Mouse (Mus musculus): ENCODE measurements around the gene Tsks. TPM values are rescaled to one million over a fixed set of nuclear protein-coding genes. Genes with fewer than 3 reads are reported as not detected.

Tsks gene
- polyA plus RNA-seq, 1 experiment from 2014 or later, result 0.47 TPM

DNA sequence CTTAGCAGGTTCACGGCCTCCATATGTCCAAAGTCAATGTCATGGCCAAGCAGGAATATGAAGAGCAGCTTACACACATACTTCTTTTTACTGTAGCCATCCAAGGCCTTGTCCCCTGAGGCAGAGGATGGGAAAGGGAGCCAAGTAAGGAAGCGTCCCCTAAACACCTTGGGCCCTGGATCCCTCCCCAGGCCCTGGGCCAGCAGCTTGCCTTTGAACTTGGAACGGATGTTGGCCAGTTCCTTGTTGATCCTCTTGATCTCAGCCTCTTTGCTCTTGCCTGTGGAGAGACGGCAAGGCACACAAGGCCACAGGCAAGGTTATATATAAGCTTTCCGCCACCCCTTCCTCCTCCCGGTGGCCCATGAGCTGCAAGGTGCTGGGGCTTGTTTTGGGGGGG is 26.8 kb upstream of the Tsks start:
- H3K4me1 ChIP-seq, result no peaks in the 10 kb centered on the region; the same call in 1 of the 2 replicates
- no peak overlapping the region for H3K27ac ChIP-seq
- no peak for DNase-seq (ENCODE audit: extremely low spot score, low spot score)
- WGBS, result 87% methylated on average over 6 of the region's 6 CpGs
- H3K27me3 ChIP-seq (ENCODE audit: poor library complexity, severe bottlenecking), result no peaks in the 10 kb centered on the region
- peaks cover 72% of the 10 kb centered on the region for H3K36me3 ChIP-seq (replicated peaks)
- no peak overlapping the region for H3K4me3 ChIP-seq
- H3K9me3 ChIP-seq, result no peaks in the 10 kb centered on the region

DNA sequence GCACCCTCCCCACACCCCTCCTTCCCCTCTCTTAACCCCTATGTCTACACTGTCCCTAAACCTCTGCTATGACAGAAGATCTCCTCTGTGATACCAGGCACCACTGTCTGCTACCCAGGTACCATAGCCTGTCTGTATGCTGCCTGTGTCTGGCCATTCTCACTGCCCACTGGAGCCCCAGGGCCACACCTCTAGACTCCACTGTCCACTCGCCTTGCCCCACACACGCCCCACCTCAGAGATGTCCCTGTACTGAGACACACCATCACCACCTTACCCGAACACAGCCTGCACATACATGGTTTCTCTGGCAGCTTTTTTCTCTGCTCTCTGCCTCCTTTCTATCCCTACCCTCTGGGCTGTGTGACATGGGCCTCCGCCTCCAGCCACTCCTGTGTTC is 26.1 kb upstream of the Tsks start:
- H3K36me3 ChIP-seq (replicated peaks), result peaks cover 70% of the 10 kb centered on the region
- 92% methylated on average over 4 of the region's 4 CpGs for WGBS

DNA sequence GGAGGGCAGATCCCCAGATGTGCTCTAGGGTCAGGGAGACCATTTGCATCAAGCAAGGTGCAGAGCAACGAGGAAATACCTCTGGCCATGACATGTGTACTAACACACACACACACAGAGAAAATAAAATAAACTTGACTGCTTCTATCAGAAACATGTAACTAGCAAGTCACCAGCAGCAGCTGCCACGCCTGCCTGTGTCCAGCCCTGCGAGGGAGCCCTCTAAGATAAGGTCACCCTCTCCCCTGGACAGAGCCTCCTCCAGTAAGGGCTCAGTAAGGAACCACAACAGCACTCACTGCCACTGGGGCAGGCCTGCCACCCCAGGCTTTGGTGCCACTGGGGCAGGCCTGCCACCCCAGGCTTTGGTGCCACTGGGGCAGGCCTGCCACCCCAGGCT is 24.8 kb upstream of the Tsks start:
- DNase-seq (ENCODE audit: extremely low spot score, low spot score), result no peak
- no peak overlapping the region for H3K4me3 ChIP-seq
- 84% methylated on average over 3 of the region's 3 CpGs for WGBS
- H3K9me3 ChIP-seq, result no peaks in the 10 kb centered on the region
- no peaks in the 10 kb centered on the region; the same call in 1 of the 2 replicates for H3K4me1 ChIP-seq
- H3K27ac ChIP-seq, result no peak overlapping the region
- H3K27me3 ChIP-seq (ENCODE audit: poor library complexity, severe bottlenecking), result no peaks in the 10 kb centered on the region
- H3K36me3 ChIP-seq (replicated peaks), result peaks cover 70% of the 10 kb centered on the region

More for the DNA sequence above, 26.1 kb upstream of the Tsks start:
- H3K27ac ChIP-seq, result no peak overlapping the region
- H3K9me3 ChIP-seq, result no peaks in the 10 kb centered on the region
- H3K4me1 ChIP-seq, result no peaks in the 10 kb centered on the region; the same call in 1 of the 2 replicates
- no peak for DNase-seq (ENCODE audit: extremely low spot score, low spot score)
- no peak overlapping the region for H3K4me3 ChIP-seq
- no peaks in the 10 kb centered on the region for H3K27me3 ChIP-seq (ENCODE audit: poor library complexity, severe bottlenecking)

DNA sequence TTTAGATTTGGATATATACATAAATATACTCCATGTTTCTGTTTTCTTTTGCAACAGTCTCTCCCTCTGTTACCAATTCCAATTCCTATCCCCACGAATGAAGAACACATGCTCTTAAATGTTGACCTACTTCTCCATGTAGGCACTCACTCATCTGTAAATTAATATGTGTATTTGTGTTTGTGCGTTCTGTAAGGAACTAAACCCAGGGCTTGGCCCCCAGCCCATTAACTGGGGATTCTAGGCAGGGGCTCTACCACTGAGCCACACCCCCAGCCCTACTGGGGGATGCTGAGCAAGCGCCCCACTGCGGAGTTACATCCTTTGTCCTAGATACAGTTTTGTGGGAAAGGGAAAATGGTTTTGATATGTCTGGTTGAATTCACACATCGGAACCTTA is 23.9 kb upstream of the Tsks start:
- no peak for DNase-seq (ENCODE audit: extremely low spot score, low spot score)
- Histone ChIP-seq H3K27ac (no peak overlapping the region), H3K4me1 (no peaks in the 10 kb centered on the region; the same call in 1 of the 2 replicates), H3K4me3 (no peak overlapping the region), H3K36me3 (replicated peaks) (peaks cover 70% of the 10 kb centered on the region), H3K9me3 (no peaks in the 10 kb centered on the region), H3K27me3 (ENCODE audit: poor library complexity, severe bottlenecking) (no peaks in the 10 kb centered on the region)
- WGBS, result 89% methylated on average over 5 of the region's 5 CpGs

DNA sequence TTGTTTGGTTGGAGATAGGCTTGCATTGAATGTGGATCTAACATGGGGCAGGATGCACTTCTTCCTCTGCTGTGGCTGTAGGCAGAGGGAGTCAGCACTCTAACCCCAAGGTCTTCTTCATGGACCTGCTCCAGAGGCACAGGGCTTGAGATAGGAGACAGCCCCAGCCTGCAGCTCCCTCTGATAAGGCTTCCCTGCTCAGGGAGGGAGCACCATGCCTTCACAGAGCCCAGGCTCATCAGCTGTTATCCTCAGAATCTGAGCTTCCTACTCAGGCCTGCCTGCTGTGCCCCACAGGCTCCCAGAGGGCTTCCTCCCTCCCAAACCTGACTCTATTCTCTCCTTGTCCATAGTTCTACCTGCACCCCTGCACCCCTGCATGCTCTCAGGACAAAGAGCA is 20.5 kb upstream of the Tsks start:
- DNase-seq (ENCODE audit: extremely low spot score, low spot score), result no peak
- H3K27ac ChIP-seq, result no peak overlapping the region
- H3K4me1 ChIP-seq, result peaks cover 5% of the 10 kb centered on the region
- H3K4me3 ChIP-seq, result no peak overlapping the region
- no peaks in the 10 kb centered on the region for H3K9me3 ChIP-seq
- no peaks in the 10 kb centered on the region for H3K27me3 ChIP-seq (ENCODE audit: poor library complexity, severe bottlenecking)
- H3K36me3 ChIP-seq (replicated peaks), result peaks cover 72% of the 10 kb centered on the region

DNA sequence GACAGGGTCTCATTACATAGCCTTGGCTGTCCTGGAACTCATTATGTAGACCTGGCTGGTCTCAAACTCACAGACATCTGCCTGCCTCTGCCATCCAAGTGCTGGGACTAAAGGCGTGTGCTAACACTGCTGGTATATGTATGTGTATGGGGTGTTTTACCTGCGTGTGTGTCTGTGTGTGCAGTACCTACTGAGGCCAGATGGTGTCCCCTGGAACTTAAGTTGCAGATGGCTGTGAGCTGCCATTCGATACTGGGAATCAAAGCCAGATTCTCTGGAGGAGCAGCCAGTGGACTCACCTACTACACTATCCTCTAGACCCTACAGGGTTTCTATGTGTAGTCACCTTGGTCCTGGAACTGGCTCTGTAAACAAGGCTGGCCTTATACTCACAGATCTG is 17.5 kb upstream of the Tsks start:
- H3K4me3 ChIP-seq, result no peak overlapping the region
- no peaks in the 10 kb centered on the region for H3K27me3 ChIP-seq (ENCODE audit: poor library complexity, severe bottlenecking)
- H3K36me3 ChIP-seq (replicated peaks), result peaks cover 61% of the 10 kb centered on the region
- H3K4me1 ChIP-seq, result peaks cover 26% of the 10 kb centered on the region
- DNase-seq (ENCODE audit: extremely low spot score, low spot score), result no peak
- no peaks in the 10 kb centered on the region for H3K9me3 ChIP-seq
- WGBS, result 82% methylated on average over 3 of the region's 3 CpGs
- H3K27ac ChIP-seq, result no peak overlapping the region

DNA sequence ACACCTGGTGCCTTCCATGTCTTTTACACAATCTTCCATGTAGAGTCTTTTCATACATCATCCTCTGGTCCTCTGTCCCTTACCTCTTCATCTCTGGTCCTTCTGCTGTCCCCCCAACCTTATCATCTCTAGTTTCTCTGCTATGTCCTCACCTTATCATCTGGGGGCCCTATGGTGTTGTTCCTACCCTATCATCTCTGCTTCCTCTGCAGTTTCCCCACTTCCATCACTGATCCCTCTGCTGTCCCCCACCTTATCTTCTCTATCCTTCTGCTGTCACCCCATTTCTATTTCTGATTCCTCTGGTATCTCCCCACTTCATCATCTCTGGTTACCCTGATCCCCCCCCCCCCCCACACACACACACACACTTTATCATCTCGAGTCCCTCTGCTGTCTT is 14.4 kb upstream of the Tsks start:
- peak overlapping the region; percentile 95 for H3K4me3 ChIP-seq
- no peaks in the 10 kb centered on the region for H3K27me3 ChIP-seq (ENCODE audit: poor library complexity, severe bottlenecking)
- H3K4me1 ChIP-seq, result peaks cover 29% of the 10 kb centered on the region
- peak overlapping the region; percentile 89 for H3K27ac ChIP-seq
- WGBS, result 6% methylated on average over 1 of the region's 1 CpGs
- peaks cover 33% of the 10 kb centered on the region for H3K36me3 ChIP-seq (replicated peaks)
- DNase-seq (ENCODE audit: extremely low spot score, low spot score), result no peak
- H3K9me3 ChIP-seq, result no peaks in the 10 kb centered on the region

DNA sequence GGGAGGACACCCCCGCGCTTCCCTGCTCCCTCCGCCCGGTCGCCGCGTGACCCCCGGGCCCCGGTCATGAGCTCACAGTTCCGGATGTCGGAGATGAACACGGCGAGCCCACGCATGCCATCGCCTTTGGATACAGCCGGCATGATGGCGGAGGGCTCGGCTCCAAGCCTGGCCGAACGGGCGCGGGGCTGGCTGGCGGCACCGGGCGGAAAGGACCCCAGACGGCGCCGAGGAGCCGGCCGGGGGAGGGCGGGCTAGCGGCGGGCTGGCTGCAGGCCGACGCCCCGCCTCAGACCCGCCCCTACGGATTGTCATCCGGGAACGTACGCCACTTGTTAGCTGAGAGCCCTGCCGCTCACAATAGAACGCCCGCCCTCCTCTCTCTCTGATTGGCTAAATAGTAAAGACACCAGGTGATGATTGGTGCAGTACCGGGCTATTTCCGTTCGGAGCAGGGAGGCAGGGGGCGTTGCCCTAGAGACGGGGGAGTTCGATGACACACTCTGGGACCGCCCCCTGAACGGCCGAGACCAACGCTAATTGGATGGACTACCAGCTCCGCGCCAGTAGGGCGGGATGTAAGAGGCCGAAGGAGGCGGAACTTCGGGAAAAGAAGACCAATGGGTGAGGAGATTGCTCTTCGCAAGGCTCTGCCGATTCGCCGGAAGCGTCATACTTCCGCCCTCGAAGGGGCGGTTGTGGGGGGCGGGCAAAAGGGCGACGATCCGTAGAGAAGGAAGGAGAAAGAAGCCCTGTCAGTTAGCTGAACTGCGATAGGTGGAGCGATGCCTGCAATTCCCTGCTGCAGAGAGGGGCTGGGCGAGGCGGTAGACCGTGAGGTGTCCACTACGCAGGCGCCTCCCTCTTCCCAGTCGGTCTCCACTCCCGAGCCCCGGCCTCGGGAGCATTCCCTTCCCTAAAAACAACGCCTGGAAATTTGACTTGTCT is 13.5 kb upstream of the Tsks start, which contains the start of gene Ap2a1:
Gene Ap2a1, minus strand, starts transcription at position 293 of the 948 bp plus-strand sequence.
- Histone ChIP-seq H3K27ac (peak within 1 kb of the TSS; percentile 89), H3K27me3 (ENCODE audit: poor library complexity, severe bottlenecking) (no peaks in the 10 kb centered on the region), H3K36me3 (replicated peaks) (peaks cover 24% of the 10 kb centered on the region), H3K4me1 (peaks cover 29% of the 10 kb centered on the region), H3K4me3 (peak within 1 kb of the TSS; percentile 95), H3K9me3 (no peaks in the 10 kb centered on the region)
- peak; percentile 100 for DNase-seq (ENCODE audit: extremely low spot score, low spot score)
- whole genome bisulfite sequencing, result under 1% methylated on average over 84 of the region's 84 CpGs

DNA sequence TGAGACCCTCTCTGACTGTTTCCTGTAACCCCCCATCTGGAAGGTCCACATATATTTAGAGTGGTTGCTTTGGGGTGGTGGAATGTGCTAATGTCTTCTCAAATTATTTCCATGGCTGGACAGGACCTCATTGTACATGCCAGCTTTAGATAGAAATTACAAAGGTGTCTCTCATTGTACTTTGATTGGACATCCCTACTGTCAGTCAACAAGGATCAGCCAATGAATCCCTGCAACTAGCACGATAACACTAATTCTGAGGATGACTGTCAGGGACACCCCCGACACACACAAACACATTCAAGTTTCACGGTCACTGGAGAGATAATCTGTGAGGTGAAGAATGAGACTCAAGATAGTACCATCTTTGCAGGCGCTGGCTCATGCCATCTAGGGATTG is 4.3 kb upstream of the Tsks start:
- H3K36me3 ChIP-seq (replicated peaks), result no peaks in the 10 kb centered on the region
- WGBS, result 92% methylated on average over 4 of the region's 4 CpGs
- H3K27ac ChIP-seq, result no peak overlapping the region

DNA sequence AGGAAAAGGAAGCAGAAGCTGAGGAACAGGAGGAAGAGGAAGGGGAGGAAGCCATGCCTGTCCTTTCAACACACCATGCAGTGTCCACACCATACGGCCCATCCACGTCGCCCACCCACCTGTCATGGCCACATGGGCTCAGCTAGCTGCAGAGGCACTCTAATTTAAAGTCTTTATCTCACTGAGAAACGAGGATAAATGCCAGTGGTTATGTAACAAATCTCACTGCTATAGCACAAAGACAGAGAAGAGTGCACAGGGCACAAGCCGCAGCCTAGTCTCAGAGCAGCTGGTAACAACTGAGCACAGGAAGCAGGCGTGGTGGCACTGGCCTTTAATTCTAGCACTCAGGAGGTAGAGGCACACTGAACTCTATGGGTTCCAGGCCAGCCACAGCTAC is 6.9 kb downstream of the Tsks start:
- DNase-seq (ENCODE audit: extremely low spot score, low spot score), result no peak
- peaks cover 41% of the 10 kb centered on the region for H3K27me3 ChIP-seq (ENCODE audit: poor library complexity, severe bottlenecking)
- H3K27ac ChIP-seq, result no peak overlapping the region
- H3K9me3 ChIP-seq, result no peaks in the 10 kb centered on the region
- 78% methylated on average over 6 of the region's 6 CpGs for WGBS
- no peaks in the 10 kb centered on the region for H3K36me3 ChIP-seq (replicated peaks)
- no peak overlapping the region for H3K4me3 ChIP-seq
- H3K4me1 ChIP-seq, result peaks cover 31% of the 10 kb centered on the region

More for the DNA sequence above, 4.3 kb upstream of the Tsks start:
- H3K4me1 ChIP-seq, result no peaks in the 10 kb centered on the region
- H3K9me3 ChIP-seq, result peaks cover 8% of the 10 kb centered on the region; the same call in 1 of the 2 replicates
- no peak for DNase-seq (ENCODE audit: extremely low spot score, low spot score)
- no peaks in the 10 kb centered on the region for H3K27me3 ChIP-seq (ENCODE audit: poor library complexity, severe bottlenecking)
- no peak overlapping the region for H3K4me3 ChIP-seq

DNA sequence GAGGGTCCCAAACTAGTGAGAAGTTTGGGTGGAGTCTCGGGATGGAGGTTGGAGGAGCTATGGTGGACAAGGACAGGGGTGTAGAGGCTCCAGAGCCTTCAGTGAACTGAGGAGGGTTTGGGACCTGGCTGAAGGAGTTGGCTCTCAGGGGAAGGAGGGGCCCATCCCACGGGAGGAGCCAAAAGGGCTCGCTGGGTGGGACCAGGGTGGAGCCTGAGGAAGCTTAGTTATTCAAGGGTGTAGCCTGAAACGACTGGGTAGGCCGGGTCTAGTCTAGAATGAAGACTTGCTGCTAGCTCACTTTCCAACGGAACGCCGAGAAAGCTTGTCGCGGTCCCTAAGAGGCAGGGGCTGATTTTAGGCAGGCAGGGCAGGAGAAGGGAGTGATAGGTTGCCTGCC is 9.0 kb downstream of the Tsks start:
- H3K9me3 ChIP-seq, result no peaks in the 10 kb centered on the region
- H3K4me1 ChIP-seq, result peaks cover 33% of the 10 kb centered on the region
- peak; percentile 62 for DNase-seq (ENCODE audit: extremely low spot score, low spot score)
- no peaks in the 10 kb centered on the region for H3K36me3 ChIP-seq (replicated peaks)
- H3K27ac ChIP-seq, result peak overlapping the region; percentile 83
- WGBS, result under 1% methylated on average over 10 of the region's 10 CpGs
- H3K27me3 ChIP-seq (ENCODE audit: poor library complexity, severe bottlenecking), result peaks cover 41% of the 10 kb centered on the region
- peak overlapping the region; percentile 55 for H3K4me3 ChIP-seq

DNA sequence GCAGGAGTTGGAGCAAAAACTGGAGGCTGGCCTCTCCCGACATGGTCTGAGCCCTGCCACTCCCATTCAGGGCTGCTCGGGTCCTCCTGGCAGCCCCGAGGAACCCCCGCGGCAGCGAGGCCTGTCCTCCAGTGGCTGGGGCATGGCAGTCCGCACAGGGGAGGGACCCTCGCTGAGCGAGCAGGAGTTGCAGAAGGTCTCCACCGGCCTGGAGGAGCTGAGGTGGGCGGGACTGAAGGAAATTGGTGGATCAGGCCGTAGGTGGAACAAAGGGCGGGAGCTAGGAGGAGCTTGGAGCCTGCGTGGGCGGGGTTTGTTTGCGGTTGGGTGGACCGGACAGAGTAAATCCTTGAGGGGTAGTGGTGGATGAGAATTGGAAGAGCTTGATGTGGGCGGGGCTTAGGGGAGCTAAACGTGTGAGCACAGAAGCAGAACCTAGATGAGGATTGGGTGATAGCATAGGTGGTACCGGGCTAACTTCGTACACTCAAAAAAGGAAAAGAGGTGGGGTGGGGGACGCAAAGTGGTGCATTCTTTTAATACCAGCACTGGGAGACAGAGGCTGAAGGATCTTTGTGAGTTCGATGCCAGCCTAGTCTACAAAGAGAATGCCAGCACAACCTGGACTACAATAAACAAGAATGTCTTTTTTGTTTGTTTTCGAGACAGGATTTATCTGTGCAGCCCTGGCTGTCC is 9.8 kb downstream of the Tsks start:
- Histone ChIP-seq H3K9me3 (no peaks in the 10 kb centered on the region), H3K4me3 (peak overlapping the region; percentile 55), H3K27ac (peak overlapping the region; percentile 83), H3K36me3 (replicated peaks) (no peaks in the 10 kb centered on the region), H3K4me1 (peaks cover 37% of the 10 kb centered on the region), H3K27me3 (ENCODE audit: poor library complexity, severe bottlenecking) (peaks cover 41% of the 10 kb centered on the region)
- peak; percentile 94 for DNase-seq (ENCODE audit: extremely low spot score, low spot score)
- 7% methylated on average over 24 of the region's 24 CpGs for WGBS

DNA sequence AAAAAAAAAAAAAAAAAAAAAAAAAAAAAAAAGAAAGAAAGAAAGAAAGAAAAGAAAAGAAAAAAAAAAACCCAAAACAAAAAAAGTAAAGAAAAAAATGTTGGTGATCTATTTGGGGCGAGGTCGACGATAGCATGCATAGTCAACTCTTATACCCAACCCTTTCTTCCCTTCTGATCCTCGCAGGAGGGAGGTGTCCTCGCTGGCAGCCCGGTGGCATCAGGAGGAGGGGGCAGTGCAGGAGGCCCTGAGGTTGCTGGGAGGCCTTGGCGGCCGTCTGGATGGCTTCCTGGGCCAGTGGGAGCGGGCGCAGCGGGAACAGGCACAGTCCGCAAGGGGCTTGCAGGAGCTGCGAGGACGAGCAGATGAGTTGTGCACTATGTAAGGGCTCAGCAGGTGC is 10.6 kb downstream of the Tsks start:
- H3K4me3 ChIP-seq, result 0 out of 2 replicates have a peak overlapping the region, but pooled peaks have one; percentile 7
- H3K9me3 ChIP-seq, result no peaks in the 10 kb centered on the region
- 0 out of 2 replicates have a peak overlapping the region, but pooled peaks have one; percentile 36 for H3K27ac ChIP-seq

More for the DNA sequence above, 10.6 kb downstream of the Tsks start:
- H3K4me1 ChIP-seq, result peaks cover 32% of the 10 kb centered on the region
- peaks cover 35% of the 10 kb centered on the region for H3K27me3 ChIP-seq (ENCODE audit: poor library complexity, severe bottlenecking)
- 59% methylated on average over 14 of the region's 14 CpGs for WGBS
- peaks cover under 1% of the 10 kb centered on the region; the same call in 1 of the 2 replicates for H3K36me3 ChIP-seq (replicated peaks)
- DNase-seq (ENCODE audit: extremely low spot score, low spot score), result no peak

Data from forebrain, embryonic 10.5 days (tissue).